Mouse (Mus musculus) lung, embryonic 15.5 days (tissue): ENCODE data around the gene 1700092M07Rik. TPM values are rescaled to one million over a fixed set of nuclear protein-coding genes. Genes with fewer than 3 reads are reported as not detected.

Experiments used
- ATAC-seq: fragments of 200-750 bp; cut with Nextera tagmentation; 2 replicates; pipeline ENCODE4 v1.8.0; 2017; ENCODE audit warnings: moderate number of reproducible peaks, borderline replicate concordance; ENCODE audit not compliant: low FRiP score, low TSS enrichment; ENCODE audit errors: extremely low read depth
- H3K27ac ChIP-seq: fragments of 300-500 bp; sonication (generic); 2 replicates; pipeline ENCODE4 v1.5.1; 2015; ENCODE audit warnings: moderate library complexity, mild to moderate bottlenecking, inconsistent platforms
- H3K27me3 ChIP-seq: fragments of 300-500 bp; sonication (generic); 2 replicates; pipeline ENCODE4 v1.6.1; 2015; ENCODE audit warnings: inconsistent platforms
- H3K36me3 ChIP-seq: fragments of 300-500 bp; sonication (generic); 2 replicates; pipeline ENCODE4 v1.6.1; 2015; ENCODE audit warnings: inconsistent platforms
- H3K4me1 ChIP-seq: fragments of 300-500 bp; sonication (generic); 2 replicates; pipeline ENCODE4 v1.6.1; 2015; ENCODE audit warnings: inconsistent platforms
- H3K4me2 ChIP-seq: fragments of 300-500 bp; sonication (generic); 2 replicates; pipeline ENCODE4 v1.6.1; 2015; ENCODE audit warnings: inconsistent platforms, mild to moderate bottlenecking, moderate library complexity
- H3K4me3 ChIP-seq: fragments of 300-500 bp; sonication (generic); 2 replicates; pipeline ENCODE4 v1.5.1; 2015; ENCODE audit warnings: mild to moderate bottlenecking, inconsistent platforms
- H3K9ac ChIP-seq: fragments of 300-500 bp; sonication (generic); 2 replicates; pipeline ENCODE4 v1.6.1; 2015; ENCODE audit warnings: inconsistent platforms
- H3K9me3 ChIP-seq: fragments of 300-500 bp; sonication (generic); 2 replicates; pipeline ENCODE4 v1.6.1; 2016; ENCODE audit warnings: inconsistent platforms
- WGBS: fragments of 180-500 bp; shearing (Covaris S2); methylation state at CpG from one replicate; pipeline ENCODE4 v1.1.7; 2015; 5-methylcytosine and 5-hydroxymethylcytosine counted together
- polyA plus RNA-seq: library from polyadenylated mRNA; unstranded; fragments of >200 nt; fragmentation: Nextera tagmentation; extraction: Ambion mirVana; gene quantifications from 2 replicates; pipeline ENCODE4 v1.2.1, GENCODE M21; 2015

1700092M07Rik gene
- polyA plus RNA-seq, 1 experiment from 2014 or later = 2.0 TPM

GRCm38 (mm10) chr19:8757471-8757998, 17.0 kb downstream of the 1700092M07Rik start:
- H3K9ac ChIP-seq = peak overlapping the region; percentile 83
- no peaks in the 10 kb centered on the region for H3K9me3 ChIP-seq
- peaks cover 20% of the 10 kb centered on the region for H3K4me1 ChIP-seq
- peak overlapping the region; percentile 67 for H3K4me3 ChIP-seq
- H3K27me3 ChIP-seq = no peaks in the 10 kb centered on the region
- H3K36me3 ChIP-seq = peaks cover 28% of the 10 kb centered on the region
- WGBS = 4% methylated on average over 14 of the region's 14 CpGs
- H3K27ac ChIP-seq = peak overlapping the region; percentile 87
- no peak for ATAC-seq
- peak overlapping the region; percentile 66 for H3K4me2 ChIP-seq

DNA sequence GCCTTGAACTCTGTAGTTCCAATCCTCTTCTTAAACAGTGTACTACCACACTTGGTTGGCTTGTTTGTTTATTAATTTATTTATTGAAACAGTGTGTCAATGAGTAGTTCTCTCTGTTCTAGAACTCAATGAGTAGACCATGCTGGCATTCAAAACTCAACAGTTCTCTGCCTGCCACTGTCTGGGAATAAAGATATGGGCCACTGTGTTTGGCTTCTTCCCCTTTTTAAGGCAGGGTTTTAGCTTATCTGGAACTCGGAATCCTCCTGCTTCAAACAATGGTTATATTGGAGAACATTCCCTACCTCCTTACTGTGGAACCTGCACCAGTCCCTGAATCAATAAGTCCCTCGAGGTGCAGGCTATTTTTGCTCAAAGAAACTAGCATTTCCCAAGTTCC, 18.4 kb downstream of the 1700092M07Rik start:
- no peak overlapping the region for H3K9ac ChIP-seq
- no peak for ATAC-seq

GRCm38 (mm10) chr19:8760757-8761156, 20.2 kb downstream of the 1700092M07Rik start:
- Histone ChIP-seq H3K4me2 (no peak overlapping the region), H3K9me3 (no peaks in the 10 kb centered on the region), H3K27ac (no peak overlapping the region), H3K4me3 (no peak overlapping the region), H3K9ac (no peak overlapping the region), H3K36me3 (peaks cover 34% of the 10 kb centered on the region), H3K4me1 (peaks cover 15% of the 10 kb centered on the region), H3K27me3 (no peaks in the 10 kb centered on the region)
- no peak for ATAC-seq
- WGBS = 91% methylated on average over 2 of the region's 2 CpGs

More for the DNA sequence above, 18.4 kb downstream of the 1700092M07Rik start:
- Histone ChIP-seq H3K27ac (no peak overlapping the region), H3K9me3 (no peaks in the 10 kb centered on the region), H3K36me3 (peaks cover 29% of the 10 kb centered on the region), H3K4me2 (peak overlapping the region; percentile 66; the same call in 1 of the 2 replicates), H3K4me1 (peaks cover 20% of the 10 kb centered on the region), H3K4me3 (0 out of 2 replicates have a peak overlapping the region, but pooled peaks have one; percentile 67), H3K27me3 (no peaks in the 10 kb centered on the region)
- 84% methylated on average over 2 of the region's 2 CpGs for WGBS

DNA sequence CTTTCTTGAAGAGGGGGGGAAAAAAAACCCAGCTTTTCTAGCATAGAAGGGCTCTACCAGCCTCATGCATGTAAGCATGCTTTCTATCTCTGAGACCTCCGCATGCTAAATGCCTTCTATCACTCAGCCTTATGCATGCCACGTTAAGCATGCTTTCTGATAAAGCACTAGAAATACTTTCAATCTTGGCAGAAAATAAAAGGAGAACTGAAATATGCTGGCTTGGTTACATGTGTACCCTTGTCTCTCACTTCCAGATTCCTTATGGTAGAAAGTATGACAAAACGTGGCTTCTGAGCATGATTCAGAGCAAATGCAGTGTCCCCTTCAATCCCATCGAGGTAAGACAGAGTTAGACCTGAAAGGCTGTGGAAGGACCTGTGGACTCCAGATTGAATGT, 22.8 kb downstream of the 1700092M07Rik start:
- Histone ChIP-seq H3K36me3 (peaks cover 59% of the 10 kb centered on the region), H3K27me3 (no peaks in the 10 kb centered on the region), H3K9ac (no peak overlapping the region), H3K4me3 (no peak overlapping the region), H3K4me2 (no peak overlapping the region), H3K4me1 (peaks cover 8% of the 10 kb centered on the region), H3K9me3 (no peaks in the 10 kb centered on the region), H3K27ac (no peak overlapping the region)
- no peak for ATAC-seq
- 89% methylated on average over 4 of the region's 4 CpGs for WGBS

- Histone ChIP-seq H3K4me2 (no peak overlapping the region), H3K27me3 (no peaks in the 10 kb centered on the region), H3K4me1 (peaks cover 4% of the 10 kb centered on the region; the same call in 1 of the 2 replicates), H3K9me3 (no peaks in the 10 kb centered on the region), H3K36me3 (peaks cover 78% of the 10 kb centered on the region), H3K4me3 (no peak overlapping the region), H3K9ac (no peak overlapping the region), H3K27ac (no peak overlapping the region)
- 96% methylated on average over 9 of the region's 9 CpGs for WGBS
- ATAC-seq = no peak
These were observed 25.0 kb downstream of the 1700092M07Rik start for GRCm38 (mm10) chr19:8765562-8765961.

GRCm38 (mm10) chr19:8770567-8771270, 30.2 kb downstream of the 1700092M07Rik start, which contains the start of gene Tmem223:
Gene Tmem223 (plus strand): TSS chr19:8770996.
- 19% methylated on average over 29 of the region's 29 CpGs for WGBS
- peak; percentile 44; the same call in 1 of the 2 replicates for ATAC-seq

GRCm38 (mm10) chr19:8772996-8773395, 32.5 kb downstream of the 1700092M07Rik start:
- Histone ChIP-seq H3K4me3 (peak overlapping the region; percentile 67), H3K27ac (peak overlapping the region; percentile 99; the same call in 1 of the 2 replicates), H3K27me3 (no peaks in the 10 kb centered on the region), H3K4me1 (peaks cover 32% of the 10 kb centered on the region), H3K9me3 (no peaks in the 10 kb centered on the region), H3K9ac (peak overlapping the region; percentile 93), H3K4me2 (peak overlapping the region; percentile 87), H3K36me3 (peaks cover 32% of the 10 kb centered on the region)
- 65% methylated on average over 5 of the region's 5 CpGs for WGBS
- ATAC-seq = no peak

More at GRCm38 (mm10) chr19:8770567-8771270, 30.2 kb downstream of the 1700092M07Rik start, which contains the start of gene Tmem223:
- Histone ChIP-seq H3K4me1 (peaks cover 31% of the 10 kb centered on the region), H3K27me3 (no peaks in the 10 kb centered on the region), H3K4me3 (peak within 1 kb of the TSS; percentile 84), H3K4me2 (peak within 1 kb of the TSS; percentile 59), H3K9ac (peak within 1 kb of the TSS; percentile 95), H3K9me3 (no peaks in the 10 kb centered on the region), H3K36me3 (peaks cover 52% of the 10 kb centered on the region), H3K27ac (peak within 1 kb of the TSS; percentile 89)

GRCm38 (mm10) chr19:8773409-8773808, 32.9 kb downstream of the 1700092M07Rik start:
- ATAC-seq = no peak
- no peaks in the 10 kb centered on the region for H3K27me3 ChIP-seq

GRCm38 (mm10) chr19:8774086-8774835, 33.7 kb downstream of the 1700092M07Rik start, which contains the start of gene Tmem179b:
Gene Tmem179b (minus strand): TSS chr19:8774467.
- Histone ChIP-seq H3K4me1 (peaks cover 32% of the 10 kb centered on the region), H3K9ac (peak within 1 kb of the TSS; percentile 93), H3K4me2 (peak within 1 kb of the TSS; percentile 87), H3K9me3 (no peaks in the 10 kb centered on the region), H3K4me3 (peak within 1 kb of the TSS; percentile 67), H3K27ac (peak within 1 kb of the TSS; percentile 99), H3K36me3 (peaks cover 26% of the 10 kb centered on the region), H3K27me3 (no peaks in the 10 kb centered on the region)
- peak; percentile 92 for ATAC-seq
- WGBS = under 1% methylated on average over 63 of the region's 68 CpGs

More at GRCm38 (mm10) chr19:8773409-8773808, 32.9 kb downstream of the 1700092M07Rik start:
- peak overlapping the region; percentile 99 for H3K27ac ChIP-seq
- peaks cover 32% of the 10 kb centered on the region for H3K4me1 ChIP-seq
- H3K9ac ChIP-seq = peak overlapping the region; percentile 93
- WGBS = 42% methylated on average over 6 of the region's 6 CpGs
- H3K4me3 ChIP-seq = peak overlapping the region; percentile 67
- H3K4me2 ChIP-seq = peak overlapping the region; percentile 87
- peaks cover 30% of the 10 kb centered on the region for H3K36me3 ChIP-seq
- H3K9me3 ChIP-seq = no peaks in the 10 kb centered on the region

- peak overlapping the region; percentile 87 for H3K4me2 ChIP-seq
- H3K36me3 ChIP-seq = peaks cover 23% of the 10 kb centered on the region
- H3K4me3 ChIP-seq = peak overlapping the region; percentile 67
- WGBS = 4% methylated on average over 20 of the region's 20 CpGs
- H3K27ac ChIP-seq = peak overlapping the region; percentile 99
- ATAC-seq = no peak; the same call in 1 of the 2 replicates
- H3K9me3 ChIP-seq = no peaks in the 10 kb centered on the region
- H3K9ac ChIP-seq = peak overlapping the region; percentile 93
- no peaks in the 10 kb centered on the region for H3K27me3 ChIP-seq
- peaks cover 32% of the 10 kb centered on the region for H3K4me1 ChIP-seq
These were observed 34.5 kb downstream of the 1700092M07Rik start for GRCm38 (mm10) chr19:8774951-8775421.

GRCm38 (mm10) chr19:8786008-8786781, 45.7 kb downstream of the 1700092M07Rik start, which contains the start of gene Taf6l:
Gene Taf6l (minus strand): TSS chr19:8786417.
- Histone ChIP-seq H3K4me1 (peaks cover 7% of the 10 kb centered on the region; the same call in 1 of the 2 replicates), H3K36me3 (peaks cover 24% of the 10 kb centered on the region), H3K9me3 (no peaks in the 10 kb centered on the region), H3K27ac (peak within 1 kb of the TSS; percentile 87), H3K9ac (peak within 1 kb of the TSS; percentile 66), H3K4me2 (peak within 1 kb of the TSS; percentile 66), H3K4me3 (peak within 1 kb of the TSS; percentile 73), H3K27me3 (no peaks in the 10 kb centered on the region)
- under 1% methylated on average over 32 of the region's 32 CpGs for WGBS
- ATAC-seq = peak; percentile 99
